Mouse (Mus musculus) cerebellum, adult 2 months (tissue): Measurements from ENCODE around the gene Etnk1.

Source experiments
- CTCF ChIP-seq: fragments of 200-500 bp; IDR thresholded peaks from 2 replicates; pipeline ENCODE4 v1.5.1; 2011; ENCODE audit warnings: low read depth, mild to moderate bottlenecking, control low read depth, low read length, moderate library complexity, borderline replicate concordance; ENCODE audit not compliant: insufficient read depth
- POLR2A ChIP-seq: fragments of 200-500 bp; IDR thresholded peaks from 2 replicates; pipeline ENCODE4 v1.6.1; 2011; ENCODE audit warnings: low read length, control low read depth, borderline replicate concordance; ENCODE audit not compliant: insufficient read depth

DNA sequence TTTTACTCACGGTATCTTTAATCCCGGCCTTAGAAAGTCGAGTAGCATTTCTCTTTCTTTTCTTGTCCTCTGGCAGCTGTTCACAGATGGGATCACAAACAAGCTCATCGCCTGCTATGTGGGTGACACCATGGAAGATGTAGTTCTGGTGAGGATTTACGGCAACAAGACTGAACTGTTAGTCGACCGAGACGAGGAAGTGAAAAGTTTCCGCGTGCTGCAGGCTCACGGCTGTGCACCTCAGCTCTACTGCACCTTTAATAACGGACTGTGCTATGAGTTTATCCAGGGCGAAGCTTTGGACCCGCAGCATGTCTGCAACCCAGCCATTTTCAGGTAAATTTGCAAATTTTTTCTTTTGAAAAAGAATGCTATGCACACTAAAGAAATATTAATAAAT, 13.5 kb downstream of the Etnk1 start:
- no peak for TF ChIP-seq CTCF
- no peak for TF ChIP-seq POLR2A
